31 mouse cellular contexts compared by ENCODE assay signal in the genomic region with DNA sequence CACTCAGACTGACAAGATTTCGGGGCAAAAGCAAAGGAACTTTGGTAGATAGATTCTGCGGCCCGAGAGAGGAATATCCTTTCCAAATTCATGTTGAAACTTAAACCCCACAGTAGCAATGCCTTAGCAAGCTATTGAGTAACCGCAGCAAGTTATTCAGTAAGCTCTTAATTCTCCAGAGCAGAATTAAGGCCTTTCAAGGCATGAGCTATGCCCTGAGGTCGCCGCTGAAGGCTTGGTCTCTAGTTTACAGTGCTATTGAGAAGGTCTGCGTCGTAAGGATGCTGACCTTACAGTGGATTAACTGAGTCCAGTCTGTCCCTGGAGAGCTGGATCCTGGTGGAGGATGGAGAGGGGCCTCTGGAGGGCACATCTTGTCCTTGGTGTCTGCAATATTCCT. TPM values are rescaled to one million over a fixed set of nuclear protein-coding genes. Genes with fewer than 3 reads are reported as not detected.
A peak's percentile ranks its signal among the peaks of the same experiment; 100 is the strongest.
DNase-seq lines count a peak whose midpoint lies in the region; ATAC-seq and TF ChIP-seq lines count a peak whose summit lies in the region.
"Had no signal": no experiment of that assay in that cellular context is flagged by ENCODE, and none has a peak within 500 bp of the region (broad histone marks: within the 10 kb centered on the region; RNA-seq: fewer than 3 reads in every experiment).

No protein-coding gene starts in this region.

- TF ChIP-seq CTCF in Patski (IDR thresholded peaks at IDR 0.05): no peak

- H3K4me2 ChIP-seq in forebrain, embryonic 11.5 days (ENCODE audit: low read depth, low read length, severe bottlenecking): no peak overlapping the region
- H3K4me2 ChIP-seq in forebrain, embryonic 12.5 days: no peak overlapping the region
- H3K4me2 ChIP-seq in kidney, embryonic 16.5 days (replicated peaks; ENCODE audit: low read depth, low read length): no peak overlapping the region
- H3K4me2 ChIP-seq: embryonic facial prominence, embryonic 15.5 days; heart, embryonic 12.5 days; hindbrain, embryonic 13.5 days; limb, embryonic 15.5 days; liver, embryonic 13.5 days; neural tube, embryonic 12.5 days had no signal

- no peaks in the 10 kb centered on the region for H3K27me3 ChIP-seq in forebrain, embryonic 11.5 days (ENCODE audit: control insufficient read depth, insufficient read depth, low read length)
- H3K27me3 ChIP-seq in forebrain, embryonic 12.5 days: no peaks in the 10 kb centered on the region
- H3K27me3 ChIP-seq in Patski: no peaks in the 10 kb centered on the region
- no peaks in the 10 kb centered on the region for H3K27me3 ChIP-seq in kidney, embryonic 16.5 days (ENCODE audit: insufficient read depth, low read length)
- H3K27me3 ChIP-seq: embryonic facial prominence, embryonic 15.5 days; hindbrain, embryonic 13.5 days; limb, embryonic 15.5 days; liver, embryonic 13.5 days; neural tube, embryonic 12.5 days had no signal

- DNase-seq in forebrain, embryonic 11.5 days (ENCODE audit: low spot score): peak; percentile 29
- peak; percentile 61 for DNase-seq in Patski (ENCODE audit: low read depth, low spot score)
- peak; percentile 36 to 58 for DNase-seq in kidney, postnatal 36 days
- DNase-seq in thymus, postnatal 14 days: no peak
- no peak for DNase-seq in adrenal gland, postnatal 4 days (ENCODE audit: low spot score in 2 of 2)
- DNase-seq: adrenal gland, postnatal 14 days; cerebellum, adult 11-12 months; cerebellum, adult 9-11 months; gastrocnemius, postnatal 14 days; heart, adult 18-20 months; heart, postnatal 4 days; left cerebral cortex, postnatal 4 days; liver, embryonic 13.5 days; lung, adult 18-20 months; right cerebral cortex, adult 18-20 months; spleen, adult 18-20 months; thymus, adult 18-20 months; thymus, postnatal 36 days had no signal

- H3K4me3 ChIP-seq in forebrain, embryonic 11.5 days (ENCODE audit: low read depth, low read length): no peak overlapping the region
- H3K4me3 ChIP-seq in forebrain, embryonic 12.5 days (replicated peaks): no peak overlapping the region
- H3K4me3 ChIP-seq in kidney, embryonic 16.5 days (ENCODE audit: low read length): no peak overlapping the region
- H3K4me3 ChIP-seq: embryonic facial prominence, embryonic 15.5 days; heart, embryonic 12.5 days; hindbrain, embryonic 13.5 days; limb, embryonic 15.5 days; liver, embryonic 13.5 days; myocyte; neural tube, embryonic 12.5 days had no signal

- CTCF ChIA-PET in Patski (lab: Charles Lee): interaction anchor here (1.0 to 3.0 kb wide), 3 partner anchors 54 to 149 kb away, joined by 3 to 12 read pairs (median 3); no protein-coding TSS in a partner anchor

- WGBS in forebrain, embryonic 11.5 days: 91% methylated on average over 8 of the region's 8 CpGs
- 91% methylated on average over 8 of the region's 8 CpGs for WGBS in forebrain, embryonic 12.5 days
- WGBS in kidney, embryonic 16.5 days: 61% methylated on average over 8 of the region's 8 CpGs

- H3K4me1 ChIP-seq in forebrain, embryonic 11.5 days (replicated peaks; ENCODE audit: control insufficient read depth, insufficient read depth, low read length): no peaks in the 10 kb centered on the region
- H3K4me1 ChIP-seq in forebrain, embryonic 12.5 days: peaks cover 9% of the 10 kb centered on the region
- H3K4me1 ChIP-seq in kidney, embryonic 16.5 days (ENCODE audit: insufficient read depth, low read length): peaks cover 3% of the 10 kb centered on the region; the same call in 1 of the 2 replicates
- H3K4me1 ChIP-seq: embryonic facial prominence, embryonic 15.5 days; hindbrain, embryonic 13.5 days; limb, embryonic 15.5 days; neural tube, embryonic 12.5 days had no signal

- no peak for ATAC-seq in forebrain, embryonic 11.5 days (replicated peaks; ENCODE audit: low FRiP score)
- ATAC-seq in forebrain, embryonic 12.5 days (ENCODE audit: low FRiP score): no peak
- no peak for ATAC-seq in Patski
- ATAC-seq in kidney, embryonic 16.5 days (ENCODE audit: low FRiP score, low TSS enrichment): 0 out of 2 replicates have a peak, but pooled peaks have one; percentile 21
- ATAC-seq: forebrain, embryonic 14.5 days; intestine, postnatal 0 days; lung, postnatal 0 days; midbrain, embryonic 16.5 days had no signal

- H3K9ac ChIP-seq in forebrain, embryonic 11.5 days (ENCODE audit: low read length): no peak overlapping the region
- no peak overlapping the region for H3K9ac ChIP-seq in forebrain, embryonic 12.5 days
- H3K9ac ChIP-seq in kidney, embryonic 16.5 days (replicated peaks; ENCODE audit: low read length): no peak overlapping the region
- H3K9ac ChIP-seq: embryonic facial prominence, embryonic 15.5 days; heart, embryonic 12.5 days; hindbrain, embryonic 13.5 days; limb, embryonic 15.5 days; liver, embryonic 13.5 days; neural tube, embryonic 12.5 days had no signal

- no peak overlapping the region for H3K27ac ChIP-seq in forebrain, embryonic 11.5 days (ENCODE audit: low read depth, low read length)
- H3K27ac ChIP-seq in forebrain, embryonic 12.5 days: no peak overlapping the region
- H3K27ac ChIP-seq in kidney, embryonic 16.5 days (ENCODE audit: low read length): peak overlapping the region; percentile 57
- H3K27ac ChIP-seq: embryonic facial prominence, embryonic 15.5 days; hindbrain, embryonic 13.5 days; limb, embryonic 15.5 days; liver, embryonic 13.5 days; macrophage; neural tube, embryonic 12.5 days had no signal

- H3K9me3 ChIP-seq in forebrain, embryonic 11.5 days (ENCODE audit: control insufficient read depth, low read length): no peaks in the 10 kb centered on the region
- H3K9me3 ChIP-seq in forebrain, embryonic 12.5 days: no peaks in the 10 kb centered on the region
- no peaks in the 10 kb centered on the region for H3K9me3 ChIP-seq in kidney, embryonic 16.5 days (ENCODE audit: low read length)
- H3K9me3 ChIP-seq: embryonic facial prominence, embryonic 15.5 days; heart, embryonic 12.5 days; hindbrain, embryonic 13.5 days; limb, embryonic 15.5 days; liver, embryonic 13.5 days; neural tube, embryonic 12.5 days had no signal

- in situ Hi-C loops in Patski (cut with MboI; ENCODE audit: low pct_unique_long_range_greater_than_20kb): loop anchor here (5.0 kb wide), 1 partner anchor 123 kb away; no protein-coding TSS in a partner anchor

- POLR2A ChIA-PET in Patski (lab: Charles Lee): no interaction called here

- no peaks in the 10 kb centered on the region for H3K36me3 ChIP-seq in forebrain, embryonic 11.5 days (ENCODE audit: control insufficient read depth, insufficient read depth, low read length)
- no peaks in the 10 kb centered on the region for H3K36me3 ChIP-seq in forebrain, embryonic 12.5 days (replicated peaks)
- no peaks in the 10 kb centered on the region for H3K36me3 ChIP-seq in kidney, embryonic 16.5 days (ENCODE audit: insufficient read depth, low read length)
- H3K36me3 ChIP-seq: embryonic facial prominence, embryonic 15.5 days; heart, embryonic 12.5 days; hindbrain, embryonic 13.5 days; limb, embryonic 15.5 days; liver, embryonic 13.5 days; neural tube, embryonic 12.5 days had no signal

RNA-seq across cellular contexts. Expression of gene Arhgap25, which starts 12.5 kb away (rescaled TPM):
- 2.0 and 2.7 TPM in 2 replicates for polyA plus RNA-seq in forebrain, embryonic 11.5 days (2014; fragmentation: Nextera tagmentation; extraction: Ambion mirVana)
- 1.4 and 1.6 TPM in 2 replicates for polyA plus RNA-seq in forebrain, embryonic 12.5 days (2016; fragmentation: Nextera tagmentation; extraction: Ambion mirVana)
- 0.03 TPM for polyA plus RNA-seq in Patski (2021)
- 5.4 and 6.3 TPM in 2 replicates for polyA plus RNA-seq in kidney, embryonic 16.5 days (2015; fragmentation: Nextera tagmentation; extraction: Ambion mirVana)
- 1 to 10 TPM; 5.8 to 6.1 TPM for total RNA-seq in adrenal gland, postnatal 4 days (2021)

Comparison
In these comparisons a context has a peak if more than half of its experiments do, and no peak if none do; other contexts are left out.
1. DNase-seq: peak in forebrain, embryonic 11.5 days (single experiment), Patski (single experiment) and kidney, postnatal 36 days (2 of 2); none in thymus, postnatal 14 days (single experiment) and adrenal gland, postnatal 4 days (0 of 2).